Mouse (Mus musculus): ENCODE measurements around the gene Arhgap15. TPM values are rescaled to one million over a fixed set of nuclear protein-coding genes. Genes with fewer than 3 reads are reported as not detected.

Gene Arhgap15
- polyA plus RNA-seq, 1 experiment from 2014 or later = 0.77 TPM

DNA sequence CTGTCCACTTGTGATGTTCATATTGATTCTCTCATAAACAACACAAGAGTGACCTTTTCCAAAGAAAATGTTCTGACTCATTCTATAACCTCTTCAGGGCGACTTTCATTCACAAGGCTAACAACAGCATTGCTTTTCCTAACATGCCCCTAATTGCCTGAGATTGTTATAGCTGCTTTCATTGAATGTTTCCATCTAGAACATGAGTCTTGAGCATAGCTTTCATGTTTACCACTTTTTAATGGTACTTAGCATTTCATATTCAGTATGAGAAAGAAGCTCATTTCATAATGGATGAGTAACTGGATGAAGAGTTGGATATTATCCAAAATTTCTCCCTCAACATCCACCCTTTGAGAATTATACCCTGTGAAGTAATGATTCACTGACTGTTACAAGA lies 403.7 kb downstream of the Arhgap15 start:
- 89% methylated on average over 1 of the region's 1 CpGs for WGBS
- ATAC-seq (ENCODE audit: insufficient number of reproducible peaks, insufficient read depth, low FRiP score, low read depth) = no peak
- Histone ChIP-seq H3K27ac (replicated peaks in 1 of 2; ENCODE audit: control insufficient read depth in 1 of 2, insufficient read depth in 1 of 2, low read depth in 2 of 2, low read length in 2 of 2) (no peak overlapping the region), H3K4me3 (ENCODE audit: control insufficient read depth in 1 of 2, insufficient read depth in 1 of 2, low read depth in 1 of 2, low read length in 2 of 2) (no peak overlapping the region), H3K36me3 (ENCODE audit: control insufficient read depth, insufficient read depth, low read length) (no peaks in the 10 kb centered on the region), H3K4me2 (ENCODE audit: low read length) (no peak overlapping the region), H3K9me3 (ENCODE audit: control insufficient read depth, low read length) (no peaks in the 10 kb centered on the region), H3K9ac (ENCODE audit: low read length) (no peak overlapping the region), H3K4me1 (ENCODE audit: control insufficient read depth in 2 of 2, insufficient read depth in 2 of 2, low read length in 2 of 2) (no peaks in the 10 kb centered on the region; a peak in 1 of 4 replicates), H3K27me3 (ENCODE audit: control insufficient read depth, insufficient read depth, low read length) (no peaks in the 10 kb centered on the region)

DNA sequence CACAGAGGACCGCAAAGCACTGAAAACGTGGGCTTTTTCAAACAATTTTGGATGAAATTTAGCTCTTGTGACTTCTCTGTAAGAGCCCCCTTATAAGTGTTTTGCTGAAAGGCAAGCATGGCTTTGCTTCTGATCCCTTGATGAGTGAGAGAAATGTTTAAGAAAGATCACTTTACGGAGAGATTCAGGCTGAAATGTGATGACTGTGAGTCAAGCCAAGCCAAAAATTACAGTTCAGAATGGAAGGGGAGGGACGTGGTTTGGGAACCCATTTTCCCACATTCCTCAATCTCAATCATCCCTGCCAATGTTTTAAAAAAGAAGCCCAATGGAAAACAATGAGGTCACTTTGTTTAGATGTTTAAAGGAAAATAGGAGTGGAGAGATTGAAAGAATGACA lies 411.7 kb downstream of the Arhgap15 start:
- H3K4me1 ChIP-seq (ENCODE audit: control insufficient read depth in 2 of 2, insufficient read depth in 2 of 2, low read length in 2 of 2) = no peaks in the 10 kb centered on the region
- no peaks in the 10 kb centered on the region for H3K36me3 ChIP-seq (ENCODE audit: control insufficient read depth, insufficient read depth, low read length)
- no peak overlapping the region for H3K4me2 ChIP-seq (ENCODE audit: low read length)
- H3K4me3 ChIP-seq (ENCODE audit: control insufficient read depth in 1 of 2, insufficient read depth in 1 of 2, low read depth in 1 of 2, low read length in 2 of 2) = no peak overlapping the region
- WGBS = 65% methylated on average over 4 of the region's 4 CpGs
- H3K27ac ChIP-seq (replicated peaks in 1 of 2; ENCODE audit: control insufficient read depth in 1 of 2, insufficient read depth in 1 of 2, low read depth in 2 of 2, low read length in 2 of 2) = no peak overlapping the region
- no peak for ATAC-seq (ENCODE audit: insufficient number of reproducible peaks, insufficient read depth, low FRiP score, low read depth)
- no peaks in the 10 kb centered on the region for H3K9me3 ChIP-seq (ENCODE audit: control insufficient read depth, low read length)
- no peak overlapping the region for H3K9ac ChIP-seq (ENCODE audit: low read length)
- H3K27me3 ChIP-seq (ENCODE audit: control insufficient read depth, insufficient read depth, low read length) = no peaks in the 10 kb centered on the region

DNA sequence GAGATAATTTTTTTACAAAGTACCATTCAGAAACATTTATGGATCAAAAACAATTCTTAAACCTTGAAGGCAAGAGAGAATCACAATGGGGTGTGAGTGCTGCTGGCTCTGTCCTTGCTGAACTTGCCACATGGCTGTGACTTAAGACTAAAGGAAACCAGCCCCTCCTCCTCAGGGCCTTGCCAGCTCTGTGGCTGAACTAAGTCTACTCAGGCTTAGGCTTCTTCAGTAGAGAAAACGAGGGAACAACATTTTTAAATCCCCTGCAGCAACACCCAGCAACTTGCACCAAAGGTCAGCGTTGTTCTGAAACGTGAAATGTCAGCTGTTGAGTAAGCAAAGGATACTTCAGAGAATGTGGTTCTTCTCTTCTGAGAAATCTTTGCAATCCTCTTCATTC lies 417.2 kb downstream of the Arhgap15 start:
- Histone ChIP-seq H3K4me1 (ENCODE audit: control insufficient read depth in 2 of 2, insufficient read depth in 2 of 2, low read length in 2 of 2) (no peaks in the 10 kb centered on the region), H3K36me3 (ENCODE audit: control insufficient read depth, insufficient read depth, low read length) (no peaks in the 10 kb centered on the region), H3K27me3 (ENCODE audit: control insufficient read depth, insufficient read depth, low read length) (no peaks in the 10 kb centered on the region), H3K9ac (ENCODE audit: low read length) (no peak overlapping the region), H3K9me3 (ENCODE audit: control insufficient read depth, low read length) (no peaks in the 10 kb centered on the region), H3K4me2 (ENCODE audit: low read length) (no peak overlapping the region), H3K4me3 (ENCODE audit: control insufficient read depth in 1 of 2, insufficient read depth in 1 of 2, low read depth in 1 of 2, low read length in 2 of 2) (no peak overlapping the region), H3K27ac (replicated peaks in 1 of 2; ENCODE audit: control insufficient read depth in 1 of 2, insufficient read depth in 1 of 2, low read depth in 2 of 2, low read length in 2 of 2) (no peak overlapping the region)
- no peak for ATAC-seq (ENCODE audit: insufficient number of reproducible peaks, insufficient read depth, low FRiP score, low read depth)
- WGBS = 51% methylated on average over 3 of the region's 3 CpGs

DNA sequence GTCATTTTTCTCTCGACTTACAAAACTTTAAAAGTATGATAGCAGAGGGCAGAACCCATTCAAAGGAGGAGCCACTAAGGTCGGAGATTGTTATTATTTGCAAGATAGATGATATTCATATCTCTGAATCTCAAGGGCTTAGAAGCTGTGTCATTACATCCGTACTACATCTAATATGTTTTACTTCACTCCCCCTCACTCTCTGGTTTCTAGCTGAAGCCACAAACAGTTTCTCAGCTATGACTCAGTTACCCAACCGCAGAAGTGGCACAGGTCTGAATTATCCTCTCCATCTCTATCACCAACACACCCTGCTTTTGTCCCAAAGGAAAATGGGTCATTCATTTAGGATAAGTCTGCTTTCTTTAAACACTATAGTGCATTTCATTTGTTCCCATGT lies 418.1 kb downstream of the Arhgap15 start:
- Histone ChIP-seq H3K36me3 (ENCODE audit: control insufficient read depth, insufficient read depth, low read length) (no peaks in the 10 kb centered on the region), H3K9me3 (ENCODE audit: control insufficient read depth, low read length) (no peaks in the 10 kb centered on the region), H3K9ac (ENCODE audit: low read length) (no peak overlapping the region), H3K27me3 (ENCODE audit: control insufficient read depth, insufficient read depth, low read length) (no peaks in the 10 kb centered on the region), H3K27ac (replicated peaks in 1 of 2; ENCODE audit: control insufficient read depth in 1 of 2, insufficient read depth in 1 of 2, low read depth in 2 of 2, low read length in 2 of 2) (no peak overlapping the region), H3K4me2 (ENCODE audit: low read length) (no peak overlapping the region), H3K4me1 (ENCODE audit: control insufficient read depth in 2 of 2, insufficient read depth in 2 of 2, low read length in 2 of 2) (no peaks in the 10 kb centered on the region), H3K4me3 (ENCODE audit: control insufficient read depth in 1 of 2, insufficient read depth in 1 of 2, low read depth in 1 of 2, low read length in 2 of 2) (no peak overlapping the region)
- WGBS = 81% methylated on average over 4 of the region's 4 CpGs
- no peak for ATAC-seq (ENCODE audit: insufficient number of reproducible peaks, insufficient read depth, low FRiP score, low read depth)

DNA sequence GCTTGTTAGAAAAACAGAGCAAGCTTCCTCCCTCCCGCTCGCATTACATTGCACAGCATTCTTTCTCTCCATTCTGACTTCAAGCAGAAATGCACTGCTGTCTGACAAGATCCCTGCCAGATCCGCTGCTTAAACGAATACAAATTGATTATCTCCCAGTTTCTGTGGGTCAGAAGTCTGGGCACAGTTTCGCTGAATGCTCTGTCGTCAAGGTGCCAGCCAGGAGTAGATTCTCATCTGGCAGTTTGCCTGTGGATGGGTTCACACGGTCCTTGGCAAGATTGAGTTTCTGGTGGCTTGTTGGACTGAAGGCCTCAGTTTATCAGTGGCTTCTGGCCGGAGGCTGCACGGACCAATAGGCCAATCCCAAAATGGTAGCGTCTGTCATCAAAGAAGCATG lies 435.9 kb downstream of the Arhgap15 start:
- no peak for ATAC-seq (ENCODE audit: insufficient number of reproducible peaks, insufficient read depth, low FRiP score, low read depth)
- no peaks in the 10 kb centered on the region for H3K9me3 ChIP-seq (ENCODE audit: control insufficient read depth, low read length)
- H3K4me3 ChIP-seq (ENCODE audit: control insufficient read depth in 1 of 2, insufficient read depth in 1 of 2, low read depth in 1 of 2, low read length in 2 of 2) = no peak overlapping the region
- H3K4me1 ChIP-seq (ENCODE audit: control insufficient read depth in 2 of 2, insufficient read depth in 2 of 2, low read length in 2 of 2) = no peaks in the 10 kb centered on the region
- no peaks in the 10 kb centered on the region for H3K36me3 ChIP-seq (ENCODE audit: control insufficient read depth, insufficient read depth, low read length)
- no peak overlapping the region for H3K9ac ChIP-seq (ENCODE audit: low read length)
- H3K27me3 ChIP-seq (ENCODE audit: control insufficient read depth, insufficient read depth, low read length) = no peaks in the 10 kb centered on the region
- 54% methylated on average over 10 of the region's 10 CpGs for WGBS
- no peak overlapping the region for H3K4me2 ChIP-seq (ENCODE audit: low read length)
- no peak overlapping the region for H3K27ac ChIP-seq (replicated peaks in 1 of 2; ENCODE audit: control insufficient read depth in 1 of 2, insufficient read depth in 1 of 2, low read depth in 2 of 2, low read length in 2 of 2)

DNA sequence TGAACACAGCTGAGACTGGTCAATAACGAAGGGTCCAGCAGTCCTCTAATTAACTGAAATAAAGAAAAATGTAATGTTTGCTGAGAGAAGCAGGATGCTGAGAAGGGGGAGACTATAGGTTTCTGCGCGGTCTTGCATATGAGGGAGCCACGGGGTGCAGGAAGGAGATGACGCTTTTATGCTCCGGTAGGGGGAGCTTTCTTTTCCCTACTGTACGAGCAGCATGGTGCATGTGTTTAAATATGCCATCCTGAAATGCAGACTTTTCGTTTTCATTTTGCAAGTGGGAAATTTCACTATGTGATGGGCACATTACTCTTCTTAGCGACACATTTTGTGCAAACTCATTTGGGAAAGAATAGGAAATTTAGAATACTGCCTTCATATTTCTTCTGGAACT lies 442.1 kb downstream of the Arhgap15 start:
- H3K4me3 ChIP-seq (ENCODE audit: control insufficient read depth in 1 of 2, insufficient read depth in 1 of 2, low read depth in 1 of 2, low read length in 2 of 2) = no peak overlapping the region

DNA sequence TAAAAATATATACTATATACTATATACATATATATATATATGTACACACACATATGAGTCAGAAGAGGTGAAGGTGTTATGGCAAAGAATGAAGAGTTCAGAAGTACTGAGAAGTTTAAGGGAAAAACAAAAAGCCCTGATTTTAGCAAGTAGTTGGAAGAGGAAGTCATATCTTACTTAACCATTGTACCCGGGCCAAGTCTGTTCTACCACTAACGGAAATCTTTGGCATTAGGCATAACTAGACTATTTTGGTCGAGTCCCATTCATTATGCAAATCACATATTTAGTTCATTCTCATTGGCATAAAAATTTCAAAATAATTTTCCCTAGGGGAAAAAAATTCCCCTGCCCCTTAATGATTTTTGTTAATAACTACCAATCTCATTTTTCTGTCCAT lies 443.4 kb downstream of the Arhgap15 start:
- Histone ChIP-seq H3K4me1 (ENCODE audit: control insufficient read depth in 2 of 2, insufficient read depth in 2 of 2, low read length in 2 of 2) (no peaks in the 10 kb centered on the region), H3K36me3 (ENCODE audit: control insufficient read depth, insufficient read depth, low read length) (no peaks in the 10 kb centered on the region), H3K27me3 (ENCODE audit: control insufficient read depth, insufficient read depth, low read length) (no peaks in the 10 kb centered on the region), H3K4me2 (ENCODE audit: low read length) (no peak overlapping the region), H3K9me3 (ENCODE audit: control insufficient read depth, low read length) (no peaks in the 10 kb centered on the region), H3K9ac (ENCODE audit: low read length) (no peak overlapping the region), H3K27ac (replicated peaks in 1 of 2; ENCODE audit: control insufficient read depth in 1 of 2, insufficient read depth in 1 of 2, low read depth in 2 of 2, low read length in 2 of 2) (no peak overlapping the region), H3K4me3 (ENCODE audit: control insufficient read depth in 1 of 2, insufficient read depth in 1 of 2, low read depth in 1 of 2, low read length in 2 of 2) (no peak overlapping the region)
- ATAC-seq (ENCODE audit: insufficient number of reproducible peaks, insufficient read depth, low FRiP score, low read depth) = no peak
- 58% methylated on average over 3 of the region's 3 CpGs for WGBS

More for the DNA sequence above, 442.1 kb downstream of the Arhgap15 start:
- H3K4me2 ChIP-seq (ENCODE audit: low read length) = no peak overlapping the region
- no peaks in the 10 kb centered on the region for H3K27me3 ChIP-seq (ENCODE audit: control insufficient read depth, insufficient read depth, low read length)
- H3K36me3 ChIP-seq (ENCODE audit: control insufficient read depth, insufficient read depth, low read length) = no peaks in the 10 kb centered on the region
- H3K9ac ChIP-seq (ENCODE audit: low read length) = no peak overlapping the region
- WGBS = 83% methylated on average over 9 of the region's 9 CpGs
- no peaks in the 10 kb centered on the region for H3K9me3 ChIP-seq (ENCODE audit: control insufficient read depth, low read length)
- H3K27ac ChIP-seq (replicated peaks in 1 of 2; ENCODE audit: control insufficient read depth in 1 of 2, insufficient read depth in 1 of 2, low read depth in 2 of 2, low read length in 2 of 2) = no peak overlapping the region
- no peaks in the 10 kb centered on the region for H3K4me1 ChIP-seq (ENCODE audit: control insufficient read depth in 2 of 2, insufficient read depth in 2 of 2, low read length in 2 of 2)
- ATAC-seq (ENCODE audit: insufficient number of reproducible peaks, insufficient read depth, low FRiP score, low read depth) = no peak

DNA sequence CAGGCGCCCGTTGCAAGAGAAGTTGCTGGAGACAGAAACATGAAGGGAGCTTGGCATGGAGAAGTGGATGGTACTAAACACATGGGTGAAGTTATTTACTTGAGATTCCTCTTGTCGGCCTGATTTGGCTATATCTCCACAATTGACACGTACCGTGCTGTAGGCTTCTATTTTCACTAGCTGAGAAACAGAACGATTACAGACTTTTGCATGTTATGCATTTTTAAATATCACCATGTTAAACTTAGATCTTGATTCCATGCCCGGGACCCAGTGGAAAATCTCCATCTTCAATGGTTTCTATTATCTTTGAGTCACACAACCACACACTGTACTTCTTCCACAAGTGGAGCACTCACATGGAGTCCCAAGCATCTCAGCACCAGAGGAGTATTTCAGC lies 466.9 kb downstream of the Arhgap15 start:
- 88% methylated on average over 7 of the region's 7 CpGs for WGBS
- H3K4me2 ChIP-seq (ENCODE audit: low read length) = no peak overlapping the region
- no peak overlapping the region for H3K4me3 ChIP-seq (ENCODE audit: control insufficient read depth in 1 of 2, insufficient read depth in 1 of 2, low read depth in 1 of 2, low read length in 2 of 2)
- H3K4me1 ChIP-seq (ENCODE audit: control insufficient read depth in 2 of 2, insufficient read depth in 2 of 2, low read length in 2 of 2) = no peaks in the 10 kb centered on the region
- no peaks in the 10 kb centered on the region for H3K9me3 ChIP-seq (ENCODE audit: control insufficient read depth, low read length)
- no peaks in the 10 kb centered on the region for H3K27me3 ChIP-seq (ENCODE audit: control insufficient read depth, insufficient read depth, low read length)
- no peak for ATAC-seq (ENCODE audit: insufficient number of reproducible peaks, insufficient read depth, low FRiP score, low read depth)
- H3K36me3 ChIP-seq (ENCODE audit: control insufficient read depth, insufficient read depth, low read length) = no peaks in the 10 kb centered on the region
- H3K9ac ChIP-seq (ENCODE audit: low read length) = no peak overlapping the region
- no peak overlapping the region for H3K27ac ChIP-seq (replicated peaks in 1 of 2; ENCODE audit: control insufficient read depth in 1 of 2, insufficient read depth in 1 of 2, low read depth in 2 of 2, low read length in 2 of 2)
